Mouse (Mus musculus) monocyte, adult 5-6 weeks (primary cell): ENCODE results near the gene Myoz1. TPM values are rescaled to one million over a fixed set of nuclear protein-coding genes. Genes with fewer than 3 reads are reported as not detected.
"Not testable (repeated sequence)": the region's sequence is repeated elsewhere in the genome, so short reads cannot be mapped to it uniquely, and the experiment has no call there.

Source experiments
- ATAC-seq: fragments of 153-309, 156-312 bp; replicated peaks from 2 replicates; pipeline ENCODE4 v1.8.0; 2017; ENCODE audit warnings: mild to moderate bottlenecking; ENCODE audit not compliant: low TSS enrichment, insufficient number of reproducible peaks, severe bottlenecking, poor library complexity, low FRiP score
- total RNA-seq: library from RNA; stranded (forward); fragments of 200-1000, 200-491, 200-594 nt; gene quantifications from 3 replicates; pipeline ENCODE4 v1.2.3, GENCODE M21; 2017

Myoz1 gene
- total RNA-seq: 1.1 TPM in 1 of 3 replicates, not detected in the others

- no peak for ATAC-seq
These were observed at the start of gene Myoz1 for GRCm38 (mm10) chr14:20656361-20656760. Gene Myoz1, minus strand, starts transcription at chr14:20656540.

- not testable (repeated sequence) for ATAC-seq
These were observed 47.1 kb upstream of the Myoz1 start for GRCm38 (mm10) chr14:20703461-20703860.

DNA sequence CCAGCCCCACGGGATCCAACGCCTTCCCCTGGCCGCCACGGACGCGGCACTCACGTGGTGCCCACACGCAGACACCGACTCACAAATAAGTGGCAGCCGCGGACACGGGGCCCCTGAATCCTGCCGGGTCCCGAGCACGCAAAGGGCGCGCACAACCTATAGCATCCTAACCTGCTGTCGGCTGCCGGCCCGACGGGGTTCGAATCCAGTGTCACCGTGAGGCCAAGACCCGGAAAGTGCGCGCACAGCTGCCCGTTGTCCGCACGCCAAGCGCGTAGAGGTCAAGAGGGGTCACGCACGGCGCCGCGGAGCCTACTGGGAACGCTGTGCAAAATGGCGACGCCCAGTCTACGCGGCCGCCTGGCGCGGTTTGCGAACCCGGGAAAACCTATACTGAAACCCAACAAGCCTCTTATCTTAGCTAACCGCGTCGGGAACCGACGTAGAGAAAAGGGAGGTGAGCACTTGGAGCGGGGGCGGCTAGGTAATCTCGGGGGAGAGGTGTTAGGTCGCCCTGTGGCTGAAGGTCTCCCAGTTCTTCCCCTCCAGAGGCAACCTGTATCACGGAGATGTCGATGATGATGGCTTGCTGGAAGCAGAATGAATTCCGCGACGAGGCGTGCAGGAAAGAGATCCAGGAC, 46.5 kb upstream of the Myoz1 start, which contains the start of gene Chchd1:
Chchd1 (plus strand) TSS at position 266 of the 641 bp plus-strand sequence.
- peak; percentile 87 for ATAC-seq

DNA sequence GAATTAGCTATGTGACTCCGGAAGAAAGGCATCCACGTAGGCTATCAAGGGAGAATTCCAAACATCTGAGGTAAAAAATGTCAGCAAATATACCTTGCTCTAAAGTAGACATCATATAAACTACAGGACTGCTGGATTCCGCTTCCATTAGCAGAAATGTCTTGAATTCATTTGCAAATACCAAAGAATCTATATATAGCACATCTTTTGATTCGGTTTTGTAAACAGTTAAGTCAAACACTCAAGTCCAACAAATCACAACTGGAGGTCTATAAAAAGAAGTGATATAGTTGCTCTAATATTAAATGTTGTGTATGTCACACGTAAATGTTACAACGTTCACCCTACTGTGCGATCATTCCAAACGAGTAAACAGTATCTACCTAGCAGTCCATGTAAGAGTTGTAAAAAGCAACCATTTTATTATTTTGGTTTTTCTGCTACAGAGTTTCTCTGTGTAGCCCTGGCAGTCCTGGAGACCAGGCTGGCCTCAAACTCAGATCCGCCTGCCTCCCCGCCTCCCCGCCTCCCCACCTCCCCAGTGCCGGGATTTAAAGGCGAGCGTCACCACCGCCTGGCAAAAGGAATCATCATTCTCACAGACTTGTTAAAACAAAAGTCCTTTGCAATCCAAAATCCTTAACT, 45.9 kb upstream of the Myoz1 start:
- no peak for ATAC-seq

- ATAC-seq: no peak
These were observed 45.2 kb upstream of the Myoz1 start for GRCm38 (mm10) chr14:20701554-20701953.

- no peak for ATAC-seq
These were observed 44.0 kb upstream of the Myoz1 start for GRCm38 (mm10) chr14:20700362-20700761.

GRCm38 (mm10) chr14:20698515-20698914, 42.2 kb upstream of the Myoz1 start:
- ATAC-seq: no peak

- ATAC-seq: no peak
These were observed 40.6 kb upstream of the Myoz1 start for GRCm38 (mm10) chr14:20696986-20697385.

DNA sequence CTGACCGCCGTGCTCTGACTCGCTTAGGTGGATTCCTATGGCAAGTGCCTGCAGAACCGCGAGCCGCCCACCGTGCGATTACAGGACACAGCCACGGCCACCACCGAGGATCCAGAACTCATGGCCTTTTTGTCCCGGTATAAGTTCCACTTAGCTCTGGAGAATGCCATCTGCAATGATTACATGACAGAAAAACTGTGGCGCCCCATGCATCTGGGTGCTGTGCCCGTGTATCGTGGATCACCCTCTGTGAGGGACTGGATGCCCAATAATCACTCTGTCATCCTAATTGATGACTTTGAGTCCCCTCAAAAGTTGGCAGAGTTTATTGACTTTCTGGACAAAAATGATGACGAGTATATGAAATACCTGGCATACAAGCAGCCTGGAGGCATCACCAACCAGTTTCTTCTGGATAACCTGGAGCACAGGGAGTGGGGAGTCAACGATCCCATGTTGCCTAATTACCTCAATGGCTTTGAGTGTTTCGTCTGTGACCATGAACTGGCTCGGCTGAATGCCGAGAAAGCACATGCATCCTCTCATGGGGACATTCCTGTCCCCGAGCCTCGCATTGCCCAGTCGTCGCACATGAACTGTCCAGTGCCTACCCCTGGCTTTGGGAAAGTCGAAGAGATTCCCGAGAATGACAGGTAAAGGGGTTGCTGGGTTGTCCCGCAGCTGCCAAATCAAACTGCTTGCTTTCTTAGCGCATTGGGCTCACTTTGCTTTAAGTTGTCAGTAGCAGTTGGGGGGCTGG, 39.6 kb upstream of the Myoz1 start:
- peak; percentile 25; the same call in 1 of the 2 replicates for ATAC-seq

- peak; percentile 60 for ATAC-seq
These were observed 38.8 kb upstream of the Myoz1 start, which contains the start of gene Fut11 for GRCm38 (mm10) chr14:20694884-20695760. Gene Fut11, plus strand, starts transcription at chr14:20694968.

GRCm38 (mm10) chr14:20694185-20694883, 38.0 kb upstream of the Myoz1 start:
- ATAC-seq: no peak

DNA sequence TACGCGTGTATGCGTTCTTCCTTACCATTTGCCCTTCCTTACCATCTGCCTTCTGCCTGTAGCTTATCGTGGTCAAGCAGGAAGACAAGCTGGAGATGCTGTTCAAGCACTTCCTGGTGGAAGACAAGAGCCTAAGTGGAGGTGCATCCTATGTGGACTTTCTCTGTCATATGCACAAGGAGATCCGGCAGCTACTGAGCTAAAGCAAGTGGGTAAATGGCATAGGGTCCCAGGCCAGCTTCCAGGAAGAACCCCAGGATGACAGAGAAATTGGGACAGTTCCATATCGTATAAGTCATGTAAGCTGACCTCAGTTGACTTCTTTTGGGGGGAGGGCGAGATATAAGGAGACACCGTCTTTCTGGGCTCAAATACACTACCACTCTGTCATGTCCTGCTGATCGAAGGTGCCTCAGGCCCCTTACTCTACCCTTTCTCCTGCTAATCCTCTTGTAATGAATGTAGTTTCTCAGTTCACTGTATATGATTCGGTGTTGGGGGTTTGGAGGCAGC, 37.3 kb upstream of the Myoz1 start:
- ATAC-seq: no peak

GRCm38 (mm10) chr14:20691772-20692171, 35.4 kb upstream of the Myoz1 start:
- no peak for ATAC-seq

DNA sequence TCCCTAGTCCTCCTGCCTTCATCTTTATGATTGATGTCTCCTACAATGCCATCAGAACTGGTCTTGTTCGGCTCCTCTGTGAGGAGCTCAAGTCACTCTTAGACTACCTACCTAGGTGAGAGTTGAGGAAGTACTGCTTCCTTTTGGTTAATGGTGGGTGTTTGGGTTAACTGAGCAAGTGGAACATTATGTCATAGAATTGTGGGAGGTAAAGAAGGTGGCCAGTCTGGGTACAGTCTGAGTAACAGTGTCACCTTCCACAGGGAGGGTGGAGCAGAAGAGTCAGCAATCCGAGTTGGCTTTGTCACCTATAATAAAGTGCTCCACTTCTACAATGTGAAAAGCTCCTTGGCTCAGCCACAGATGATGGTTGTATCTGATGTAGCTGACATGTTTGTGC, 32.7 kb upstream of the Myoz1 start:
- ATAC-seq: no peak

- ATAC-seq: no peak
These were observed 30.2 kb upstream of the Myoz1 start for GRCm38 (mm10) chr14:20686576-20686975.

DNA sequence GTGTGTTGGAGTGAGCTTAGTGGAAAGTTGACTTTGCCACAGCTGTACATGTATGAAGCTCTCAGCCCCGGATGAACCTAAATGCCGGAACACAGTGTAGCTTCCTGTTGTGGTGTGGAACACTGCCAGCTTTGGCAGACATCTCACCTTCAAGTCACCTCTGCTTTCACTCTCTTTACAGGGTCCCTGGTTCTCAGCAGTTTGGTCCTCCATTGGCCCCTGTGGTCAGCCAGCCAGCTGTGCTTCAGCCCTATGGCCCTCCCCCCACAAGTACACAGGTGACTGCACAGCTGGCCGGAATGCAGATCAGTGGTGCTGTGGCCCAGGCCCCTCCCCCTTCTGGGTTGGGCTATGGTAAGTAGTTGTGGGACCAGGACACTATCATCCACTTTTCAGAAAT, 26.2 kb upstream of the Myoz1 start:
- peak; percentile 59 for ATAC-seq

GRCm38 (mm10) chr14:20681742-20682141, 25.4 kb upstream of the Myoz1 start:
- ATAC-seq: no peak

DNA sequence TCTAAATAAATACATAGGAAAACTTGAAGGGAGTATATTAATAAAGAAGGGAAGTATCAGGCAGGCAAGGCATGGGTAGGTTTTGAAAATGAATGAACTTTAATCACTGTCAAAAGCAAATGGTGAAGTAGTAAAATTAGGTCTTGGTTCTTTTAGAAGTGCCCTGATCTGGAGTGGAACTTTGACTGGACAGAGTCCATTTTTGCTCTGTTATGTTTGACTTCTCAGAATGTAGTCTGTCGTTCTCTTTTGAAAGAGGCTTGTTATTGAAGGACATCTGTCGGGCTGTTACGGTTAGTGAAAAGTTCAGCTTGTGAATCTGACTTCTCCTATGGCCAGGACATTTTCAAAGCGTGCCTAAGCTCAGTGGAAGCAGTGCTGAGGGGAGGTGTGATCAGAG, 21.6 kb upstream of the Myoz1 start:
- ATAC-seq: no peak
